Mouse (Mus musculus): ENCODE measurements around the gene Plekhj1.

DNA sequence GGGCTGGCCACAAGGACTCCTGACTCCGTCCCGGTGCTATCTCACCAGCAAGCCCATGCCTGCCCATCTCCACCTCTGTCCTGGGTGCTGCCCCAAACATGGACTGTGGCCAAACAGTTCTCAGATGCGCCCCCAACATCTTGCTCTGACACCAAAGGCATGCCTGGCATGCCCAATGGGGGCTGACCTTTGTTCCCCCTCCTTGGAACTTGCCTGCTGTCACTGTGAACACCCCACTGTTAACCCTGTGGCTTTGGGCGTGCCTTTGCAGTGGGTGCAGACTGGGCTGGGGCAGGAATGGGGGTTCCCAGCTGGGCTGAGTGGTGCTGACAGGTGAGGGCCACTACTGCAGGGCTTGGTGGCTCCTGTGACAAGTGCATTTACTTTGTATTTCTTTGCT lies 4.6 kb downstream of the Plekhj1 start:
- TF ChIP-seq GATA1 (IDR thresholded peaks at IDR 0.05; ENCODE audit: borderline replicate concordance, low read length): no peak
- TF ChIP-seq FLI1 (IDR thresholded peaks at IDR 0.05; ENCODE audit: low read length): no peak

Measured in megakaryocyte, embryonic 14.5 days (primary cell).